Mouse (Mus musculus) testis, postnatal 14 days (tissue): Measurements from ENCODE around the gene Gm13199.

Experiments
- DNase-seq: peaks from one replicate; pipeline ENCODE4 v3.0.0; 2021; ENCODE audit warnings: low spot score

The Gm13199 gene

DNA sequence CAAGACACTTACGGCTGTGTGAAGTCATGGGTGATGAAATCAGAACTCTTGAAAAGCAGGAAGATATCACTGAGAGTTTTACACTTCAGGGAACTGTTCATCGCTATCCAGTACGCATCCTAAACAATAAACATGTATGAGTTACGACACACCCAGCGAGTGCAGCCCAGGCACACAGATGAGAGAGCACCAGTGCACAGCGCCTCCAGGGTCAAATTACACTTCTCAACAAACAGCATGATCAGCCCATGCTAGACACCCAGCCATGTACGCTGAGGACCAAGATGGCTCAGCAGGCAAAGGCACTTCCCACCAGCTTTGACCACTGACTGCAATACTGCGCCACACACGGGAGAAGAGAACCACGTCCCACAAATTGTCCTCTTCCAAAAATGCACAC is 41.5 kb downstream of the Gm13199 start:
- no peak for DNase-seq
